Mouse (Mus musculus) heart, adult 2 months (tissue): Measurements from ENCODE around the gene Coro7.

ENCODE experiments used
- CTCF ChIP-seq: fragments of 200-600 bp; IDR thresholded peaks from 2 replicates; pipeline ENCODE4 v1.8.1; 2022; ENCODE audit warnings: antibody characterized with exemption, mild to moderate bottlenecking, moderate library complexity
- EP300 ChIP-seq: fragments of 200-500 bp; IDR thresholded peaks from 2 replicates; pipeline ENCODE4 v1.6.1; 2011; ENCODE audit warnings: low read depth, low read length, control low read depth; ENCODE audit not compliant: insufficient read depth

GRCm38 (mm10) chr16:4585642-4586530 lies 93.7 kb downstream of the Coro7 start:
- TF ChIP-seq CTCF (no peak), EP300 (no peak)
